Comparison of ENCODE assay signal across 7 mouse cellular contexts in genomic region chr7:90022974-90023707, GRCm38 (mm10). TPM values are rescaled to one million over a fixed set of nuclear protein-coding genes. Genes with fewer than 3 reads are reported as not detected.
DNase-seq lines count a peak whose midpoint lies in the region; ATAC-seq and TF ChIP-seq lines count a peak whose summit lies in the region.

No protein-coding gene starts in this region.

- no peak overlapping the region for H3K4me2 ChIP-seq in hindbrain, postnatal 0 days (ENCODE audit: low read depth, low read length)

- no peaks in the 10 kb centered on the region for H3K27me3 ChIP-seq in spleen, adult 2 months (ENCODE audit: control insufficient read depth, insufficient read depth, low read length)
- no peaks in the 10 kb centered on the region for H3K27me3 ChIP-seq in hindbrain, postnatal 0 days (ENCODE audit: insufficient read depth, low read length)

- no peak overlapping the region for H3K4me3 ChIP-seq in spleen, adult 2 months (ENCODE audit: extremely low read depth, insufficient read depth, insufficient read length)
- H3K4me3 ChIP-seq in brown adipose tissue, adult 24 weeks (ENCODE audit: insufficient read depth, low read depth, low read length): no peak overlapping the region
- H3K4me3 ChIP-seq in hindbrain, postnatal 0 days (ENCODE audit: low read length): no peak overlapping the region

- TF ChIP-seq POLR2A in spleen, adult 2 months (IDR thresholded peaks at IDR 0.05; ENCODE audit: low read depth, low read length): no peak

- TF ChIP-seq CTCF in spleen, adult 2 months (IDR thresholded peaks at IDR 0.05; ENCODE audit: extremely low read depth, insufficient read depth, insufficient read length, insufficient replicate concordance): no peak
- no peak for TF ChIP-seq CTCF in hindbrain, postnatal 0 days (IDR thresholded peaks at IDR 0.05; ENCODE audit: low read depth)

- H3K36me3 ChIP-seq in spleen, adult 2 months (ENCODE audit: control insufficient read depth, insufficient read depth, low read length): no peaks in the 10 kb centered on the region
- H3K36me3 ChIP-seq in hindbrain, postnatal 0 days (ENCODE audit: insufficient read depth, low read length): no peaks in the 10 kb centered on the region

- peaks cover 18% of the 10 kb centered on the region; the same call in 1 of the 2 replicates for H3K4me1 ChIP-seq in spleen, adult 2 months (ENCODE audit: control insufficient read depth, insufficient read depth, insufficient read length)
- H3K4me1 ChIP-seq in brown adipose tissue, adult 24 weeks (ENCODE audit: control insufficient read depth, insufficient read depth, insufficient read length, low read length): peaks cover 27% of the 10 kb centered on the region
- no peaks in the 10 kb centered on the region for H3K4me1 ChIP-seq in hindbrain, postnatal 0 days (ENCODE audit: insufficient read depth, low read length)

- peak overlapping the region; percentile 78 for H3K27ac ChIP-seq in spleen, adult 2 months (ENCODE audit: insufficient read depth, low read length)
- peak overlapping the region; percentile 99 for H3K27ac ChIP-seq in brown adipose tissue, adult 24 weeks (replicated peaks; ENCODE audit: low read depth, low read length)
- no peak overlapping the region; the same call in 1 of the 2 replicates for H3K27ac ChIP-seq in hindbrain, postnatal 0 days

- peak in 1 of 2 experiments; percentile 70 for DNase-seq in spleen, adult 2 months (ENCODE audit: low read depth in 1 of 2, low spot score in 2 of 2)
- DNase-seq in spleen, postnatal 4 days (ENCODE audit: low spot score in 2 of 2): no peak
- no peak for DNase-seq in hindbrain, postnatal 0 days (ENCODE audit: low spot score)
- DNase-seq in lung, postnatal 36 days: peak; percentile 59
- no peak for DNase-seq in cerebellum, adult 11-12 months
- no peak for DNase-seq in cerebellum, adult 8-10 months

- H3K9me3 ChIP-seq in hindbrain, postnatal 0 days (ENCODE audit: low read length): no peaks in the 10 kb centered on the region

- H3K9ac ChIP-seq in hindbrain, postnatal 0 days (replicated peaks; ENCODE audit: low read length): no peak overlapping the region

- WGBS in spleen, adult 2 months: 20% methylated on average over 8 of the region's 9 CpGs
- 45% methylated on average over 8 of the region's 9 CpGs for WGBS in hindbrain, postnatal 0 days

- 0 out of 2 replicates have a peak, but pooled peaks have one; percentile 43 for ATAC-seq in hindbrain, postnatal 0 days

RNA-seq across cellular contexts. Expression of gene Eed, which starts 42.4 kb away (rescaled TPM):
- 19.9 and 21.3 TPM in 2 replicates for polyA plus RNA-seq in spleen, adult 2 months (2012; rRNA removed)
- 29.0 and 39.6 TPM in 2 replicates for polyA plus RNA-seq in brown adipose tissue, adult 24 weeks (2012; ENCODE audit: insufficient read depth, insufficient read length, missing spikeins)
- 9.5 and 21.9 TPM in 2 replicates for total RNA-seq in hindbrain, postnatal 0 days (2014; rRNA removed)
- polyA plus RNA-seq in hindbrain, postnatal 0 days (2015; fragmentation: Nextera tagmentation; extraction: Ambion mirVana): 20.6 and 23.2 TPM in 2 replicates
